Mouse (Mus musculus) olfactory bulb, adult 2 months (tissue): Measurements from ENCODE around the gene Ptpn6.

Source experiments
- CTCF ChIP-seq: fragments of 200-500 bp; IDR thresholded peaks from 2 replicates; pipeline ENCODE4 v1.5.1; 2012; ENCODE audit warnings: low read depth, mild to moderate bottlenecking, low read length, moderate library complexity; ENCODE audit not compliant: insufficient read depth
- POLR2A ChIP-seq: fragments of 200-500 bp; IDR thresholded peaks from 2 replicates; pipeline ENCODE4 v1.6.1; 2012; ENCODE audit warnings: mild to moderate bottlenecking, low read depth, low read length, moderate library complexity; ENCODE audit not compliant: insufficient read depth

GRCm38 (mm10) chr6:124780917-124781316 is 42.4 kb upstream of the Ptpn6 start:
- TF ChIP-seq CTCF: no peak
- no peak for TF ChIP-seq POLR2A
